Mouse (Mus musculus): ENCODE measurements at regions not wholly inside any gene's neighbourhood (a gene's known extent, or its start where the extent isn't known, plus 50 kb on each side); places are given as distances from the start of the nearest gene placed in this dataset.

DNA sequence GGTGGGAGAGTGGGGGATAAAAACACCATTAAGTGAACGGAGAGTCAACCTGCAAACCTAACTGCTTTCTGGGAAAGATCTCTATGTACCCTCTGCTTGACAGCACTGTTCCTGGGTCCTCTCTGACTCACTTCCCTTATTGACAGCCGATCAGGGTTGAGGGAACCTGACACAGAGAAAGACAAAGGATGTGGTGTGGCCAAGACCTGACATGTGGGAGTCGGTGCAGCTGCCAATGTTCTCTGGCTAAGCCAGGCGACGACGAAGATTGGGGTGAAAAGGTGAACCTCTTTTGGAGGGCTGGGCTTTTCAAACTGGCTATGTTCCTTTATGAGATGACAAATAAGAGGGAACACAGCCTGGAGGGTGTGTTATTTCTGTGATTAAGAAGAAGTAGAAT lies 318.6 kb upstream of the Usp25 start:
- no peak for DNase-seq

DNA sequence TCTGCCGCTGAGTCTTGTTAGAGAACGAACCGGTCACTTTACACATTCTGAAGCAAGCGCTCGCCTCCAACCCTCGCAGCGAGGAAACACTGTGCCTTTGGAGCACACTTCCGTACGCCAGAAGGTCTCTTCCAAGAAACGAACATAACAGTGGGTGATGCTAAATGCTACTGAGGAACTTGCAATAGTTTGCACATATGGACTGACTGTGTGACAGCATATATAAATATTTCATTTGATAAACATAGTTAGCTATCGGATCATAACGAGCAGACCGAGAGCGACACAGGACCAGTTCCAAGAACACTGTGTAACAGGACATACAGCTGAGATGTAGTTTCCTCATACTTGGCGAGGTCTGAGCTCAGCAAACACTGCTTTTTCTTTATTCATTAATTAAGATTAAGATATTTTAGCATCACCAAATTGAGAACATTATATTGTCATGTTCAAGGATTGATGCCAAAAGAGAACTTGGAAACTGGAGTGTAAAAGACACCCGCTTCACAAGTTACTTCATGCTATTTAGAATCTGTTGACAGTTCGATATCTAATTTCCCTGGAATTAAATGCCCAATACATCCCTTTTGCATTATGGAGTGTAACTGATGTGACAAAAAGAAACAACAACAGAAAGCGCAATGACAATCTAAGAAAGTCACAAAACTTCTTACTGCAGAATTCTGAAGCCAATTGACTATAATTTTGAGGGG lies 314.3 kb upstream of the Nrip1 start:
- DNase-seq: no peak

DNA sequence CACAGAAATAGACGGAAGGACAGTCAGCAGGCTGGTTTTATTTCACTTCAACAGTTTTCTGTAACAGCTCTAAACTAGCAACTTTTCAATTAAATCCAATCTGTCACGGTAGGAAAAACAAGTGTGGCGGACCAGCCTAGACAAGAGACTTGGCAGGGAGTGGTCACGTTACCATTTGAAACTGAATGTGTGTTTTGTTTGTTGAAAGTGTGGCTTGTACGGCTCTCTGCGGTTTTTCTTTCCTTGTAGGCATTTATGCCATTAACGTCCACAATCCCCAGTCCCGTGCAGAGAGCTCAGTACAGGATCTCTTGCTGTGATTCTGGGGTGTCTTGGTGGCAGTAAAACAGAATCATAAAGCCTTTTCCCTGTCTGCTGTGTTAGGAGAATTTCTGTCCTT lies 311.9 kb upstream of the Nrip1 start:
- no peak for DNase-seq

DNA sequence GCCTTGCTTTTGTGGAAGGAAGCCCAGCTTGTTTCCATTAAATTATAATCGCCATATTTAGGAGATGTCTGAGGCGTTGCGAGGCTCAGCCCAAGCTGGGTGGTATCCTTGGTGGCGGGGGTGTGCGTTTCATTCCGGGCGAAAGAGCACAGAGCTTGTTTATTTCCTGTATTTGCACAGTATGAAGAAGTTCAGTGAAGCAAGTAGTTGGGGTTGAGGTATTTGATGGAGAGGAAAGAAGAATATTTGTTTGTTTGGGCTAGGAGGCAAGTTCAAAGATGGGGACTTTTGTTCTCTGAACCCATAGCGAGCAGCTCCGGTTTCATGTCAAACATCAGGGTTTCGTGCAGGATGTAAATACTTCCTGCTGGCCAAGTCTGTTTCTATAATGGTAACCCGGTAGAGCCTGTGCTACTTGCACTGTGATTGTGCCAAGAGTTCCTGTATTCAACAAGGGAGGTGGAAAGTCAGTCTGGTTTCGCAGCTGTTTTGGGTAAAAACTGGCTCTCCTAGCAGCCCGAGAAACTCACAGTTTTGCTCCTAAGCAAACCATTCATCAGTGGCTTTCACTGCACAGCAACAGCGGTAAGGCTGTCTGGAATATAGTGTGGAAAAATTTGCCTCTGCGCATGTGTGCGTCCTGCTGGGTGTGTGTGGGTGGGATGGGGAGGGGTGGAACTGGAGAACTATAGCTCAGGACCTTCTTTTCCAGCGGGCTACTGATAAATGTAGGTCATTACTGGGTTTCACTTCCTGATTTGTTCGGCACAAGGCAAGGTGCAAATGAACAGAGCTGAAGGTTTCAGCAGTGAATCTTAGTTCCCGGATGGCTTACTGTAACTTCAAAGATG lies 306.7 kb upstream of the Nrip1 start:
- no peak for DNase-seq

DNA sequence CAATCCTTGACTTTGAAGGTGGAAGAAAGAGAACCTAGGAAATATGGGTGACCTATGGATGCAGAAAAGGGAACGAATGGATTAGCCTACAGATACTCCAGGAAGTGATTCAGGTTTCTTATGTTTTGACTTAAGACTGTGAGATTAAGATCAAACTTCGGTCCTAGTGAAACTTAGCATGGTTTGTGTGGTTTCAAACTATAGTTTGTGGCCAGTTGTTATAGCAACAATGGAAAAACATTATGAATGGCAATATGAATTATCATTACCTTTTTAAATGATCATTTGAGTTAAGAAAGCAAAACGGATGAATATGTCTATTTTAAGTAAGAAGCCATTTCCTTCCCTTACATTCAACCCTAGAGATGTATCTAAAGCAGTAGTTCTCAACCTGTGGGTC lies 305.3 kb upstream of the Nrip1 start:
- DNase-seq: no peak

DNA sequence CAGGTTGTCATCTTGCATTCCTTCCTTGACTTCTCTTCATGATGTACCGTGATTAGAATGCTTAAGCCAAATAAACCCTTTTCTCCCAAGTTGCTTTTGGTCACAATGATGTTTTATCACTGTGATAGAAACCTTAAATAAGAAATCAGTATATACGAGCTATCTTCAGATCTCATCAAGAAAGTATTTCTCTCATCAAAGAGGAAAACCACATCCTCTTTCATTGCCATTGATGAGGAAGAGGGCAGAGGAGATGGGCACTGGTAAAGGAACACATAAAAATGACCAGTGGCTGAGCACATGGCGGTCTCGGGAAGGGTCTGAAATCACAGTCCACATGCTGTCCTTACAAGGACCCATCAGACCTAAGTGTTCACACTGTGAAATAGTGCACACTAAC lies 296.2 kb upstream of the Nrip1 start:
- DNase-seq: no peak

DNA sequence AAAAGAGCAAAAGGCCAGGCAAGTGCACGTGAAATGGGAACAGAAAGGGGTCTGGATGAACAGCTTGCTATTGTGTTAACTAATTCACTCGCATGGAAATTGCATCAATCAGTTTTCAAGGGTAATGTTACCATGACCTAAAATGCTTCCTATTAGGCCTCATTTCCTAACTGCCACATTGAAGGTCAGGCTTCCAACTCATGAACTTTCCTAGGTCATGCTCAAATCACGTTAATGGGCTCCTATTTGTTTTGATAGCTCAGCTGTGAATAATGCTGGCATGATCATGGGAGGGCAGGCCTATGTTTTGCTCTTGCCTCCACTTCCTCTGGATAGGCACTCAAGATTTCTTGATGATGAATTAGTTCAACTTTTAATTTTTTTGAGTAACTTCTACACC lies 293.4 kb upstream of the Nrip1 start:
- no peak for DNase-seq

DNA sequence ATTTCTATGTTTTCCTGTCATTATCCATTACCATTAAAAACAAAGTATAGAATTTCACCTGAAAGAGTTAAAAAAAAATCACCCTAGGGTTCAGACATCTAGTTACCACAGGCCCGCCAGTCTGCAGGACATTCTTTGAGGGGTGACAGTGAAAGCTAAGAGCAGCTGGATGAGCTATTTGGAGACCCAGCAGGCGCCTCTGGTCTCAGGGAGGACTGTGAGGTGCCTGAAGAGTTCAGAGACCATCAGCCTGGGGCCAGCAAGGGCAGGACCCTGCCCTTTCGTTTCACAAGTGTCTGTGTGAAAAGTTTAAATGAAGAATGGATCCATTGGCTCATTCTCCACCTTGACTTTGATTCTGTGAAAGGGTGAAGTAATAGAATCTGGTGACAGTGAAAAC lies 281.5 kb upstream of the Nrip1 start:
- DNase-seq: no peak

DNA sequence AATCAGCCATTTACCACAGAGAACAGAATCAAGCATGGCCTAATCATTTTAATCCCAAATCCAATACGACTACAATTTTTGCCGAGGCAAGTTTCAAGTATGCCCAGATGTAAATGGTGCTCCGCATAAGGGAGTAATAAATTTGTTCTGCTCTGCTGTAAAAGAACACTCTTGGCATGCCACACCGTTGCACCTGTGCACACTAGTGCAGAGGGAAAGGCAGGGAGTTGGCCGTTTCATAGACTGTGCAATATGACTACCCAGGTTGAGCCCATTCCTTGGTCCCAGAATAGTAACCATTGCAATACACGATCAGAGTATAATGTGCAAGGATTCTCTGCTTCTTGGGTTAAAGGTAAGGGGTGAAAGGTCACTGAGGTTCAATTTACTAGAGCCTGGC lies 270.7 kb upstream of the Nrip1 start:
- DNase-seq: no peak

DNA sequence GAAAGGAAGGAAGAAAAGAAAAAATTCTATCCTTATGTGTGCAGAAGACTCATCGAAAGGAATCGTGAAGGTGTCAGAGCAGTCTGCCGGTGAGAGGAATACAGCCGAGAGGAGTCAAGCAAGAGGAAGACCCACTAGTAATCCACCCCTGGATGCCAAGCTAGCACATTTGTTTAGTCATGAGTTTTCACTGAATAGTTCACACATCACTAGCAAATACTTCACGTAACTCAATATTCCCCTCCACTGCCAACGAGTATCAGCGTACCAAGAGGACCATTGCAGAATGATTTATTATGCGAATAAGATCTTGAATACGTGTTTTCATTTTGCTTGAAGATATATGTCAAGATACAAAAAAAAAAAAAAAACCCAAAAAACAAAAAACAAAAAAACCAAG lies 270.2 kb upstream of the Nrip1 start:
- no peak for DNase-seq

DNA sequence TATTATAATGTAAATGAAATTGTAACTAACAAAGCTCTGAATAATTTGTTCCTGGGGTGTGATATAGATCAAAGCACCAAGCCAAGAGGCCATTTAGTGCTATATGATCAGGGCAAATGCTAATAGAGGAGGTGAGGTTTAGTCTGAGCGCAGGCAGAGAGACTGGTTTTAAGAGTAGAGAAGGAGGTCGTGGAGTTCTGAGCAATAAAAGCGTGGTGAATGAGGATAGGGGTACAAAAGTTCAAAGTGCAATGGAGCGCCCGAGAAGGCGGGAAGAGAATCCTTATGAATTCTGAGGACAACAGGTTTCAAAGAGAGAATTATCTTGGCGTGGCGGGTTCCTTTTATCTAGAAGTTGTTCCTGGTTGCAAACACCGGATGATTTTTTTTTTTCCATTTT lies 261.5 kb upstream of the Nrip1 start:
- no peak for DNase-seq

DNA sequence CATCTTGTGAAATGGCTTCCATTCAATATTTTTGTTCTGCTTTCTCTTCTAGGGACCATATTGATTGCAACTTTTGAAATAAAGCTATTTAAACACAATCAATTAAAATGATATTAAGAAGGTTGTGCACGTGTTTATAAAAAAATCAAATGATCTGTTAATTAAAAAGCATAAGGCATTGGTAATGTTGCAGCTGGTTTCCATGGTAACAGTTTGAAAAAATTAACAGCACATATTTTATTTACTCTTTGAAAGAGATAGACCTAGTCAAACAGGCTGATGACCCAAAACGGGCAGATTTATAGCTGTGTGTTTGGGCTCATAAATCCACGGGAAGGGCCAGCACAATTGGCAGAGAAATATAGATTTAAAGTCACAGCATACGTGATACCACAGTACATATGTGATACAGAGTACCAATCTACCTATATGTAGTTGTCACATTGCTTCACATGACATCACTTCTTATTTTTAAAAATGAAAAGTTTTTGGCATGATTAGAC lies 260.6 kb upstream of the Nrip1 start:
- DNase-seq: no peak

DNA sequence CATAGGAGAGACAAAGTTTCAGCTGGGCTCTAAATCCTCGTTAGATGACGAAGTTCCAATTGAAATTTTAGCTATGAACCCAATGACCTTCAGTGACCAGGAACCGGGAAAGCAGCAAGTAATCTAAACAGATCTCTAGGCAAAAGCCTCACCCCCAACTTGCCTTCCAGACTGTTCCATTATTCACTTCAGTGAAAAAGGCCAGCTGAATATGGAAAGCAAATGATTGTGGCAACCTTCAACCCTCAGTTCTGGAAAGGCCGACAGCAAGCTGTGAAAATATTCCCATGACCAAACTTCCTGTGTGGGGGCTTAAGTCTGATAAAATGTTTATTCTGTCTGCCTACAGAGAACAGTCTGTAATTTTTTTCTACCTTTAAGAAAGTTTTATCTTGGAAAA lies 252.5 kb upstream of the Nrip1 start:
- DNase-seq: no peak

DNA sequence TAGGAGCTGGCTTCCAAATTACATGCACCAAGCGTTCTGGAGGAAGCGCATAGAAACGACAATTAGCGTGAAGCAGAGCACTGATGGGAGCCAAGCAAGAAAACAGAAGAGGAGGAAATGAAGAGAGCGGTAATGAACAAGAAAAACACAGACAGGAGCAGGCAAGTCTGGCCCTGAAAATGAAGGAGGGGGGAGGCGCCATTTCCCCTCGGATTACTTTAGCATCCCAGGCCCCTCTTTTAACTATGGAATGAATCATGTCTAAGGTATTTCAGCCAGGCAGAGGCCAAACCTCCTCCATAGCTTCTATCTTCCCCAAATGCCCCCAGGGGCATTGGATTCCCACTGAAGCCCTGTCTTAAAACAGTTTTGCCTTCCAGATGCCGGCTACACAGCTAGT lies 248.1 kb upstream of the Nrip1 start:
- no peak for DNase-seq

DNA sequence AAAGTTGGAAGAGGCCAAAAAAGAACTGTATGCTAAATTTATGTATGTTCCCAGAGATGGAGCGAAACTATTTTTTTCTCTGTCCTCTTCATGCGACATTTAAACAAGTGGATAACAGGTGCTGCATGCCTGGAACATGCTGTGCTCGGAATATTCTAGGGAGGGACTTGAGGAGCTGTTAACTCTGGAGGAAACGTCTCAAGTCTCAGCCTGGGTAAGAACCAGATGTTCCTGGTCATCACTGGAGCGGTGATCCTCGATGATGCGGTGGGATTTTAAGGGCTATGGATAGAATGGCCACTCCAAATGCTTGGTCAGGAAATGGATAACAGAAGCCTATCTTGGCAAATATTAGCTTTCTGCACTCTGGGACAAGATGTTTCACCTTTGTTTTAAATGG lies 244.7 kb upstream of the Nrip1 start:
- DNase-seq: no peak

DNA sequence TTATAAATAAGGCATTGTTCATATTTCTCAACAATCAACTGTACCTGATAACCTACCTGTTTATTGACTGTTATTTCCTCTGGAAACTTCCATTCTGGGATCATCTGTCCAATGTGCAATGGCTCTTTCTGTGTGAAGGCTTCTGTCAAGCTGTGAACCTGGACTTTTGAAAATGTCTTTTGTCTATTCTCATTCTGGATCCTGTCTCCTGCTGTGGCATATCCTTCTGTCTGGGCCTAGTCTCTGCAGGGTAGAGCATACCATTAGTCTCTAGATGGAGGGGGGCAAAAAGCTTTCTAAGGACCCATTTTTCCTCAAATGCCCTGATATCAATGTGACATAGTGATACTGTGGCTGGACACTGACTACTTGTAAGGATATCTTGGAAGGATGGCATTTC lies 237.4 kb upstream of the Nrip1 start:
- DNase-seq: no peak

DNA sequence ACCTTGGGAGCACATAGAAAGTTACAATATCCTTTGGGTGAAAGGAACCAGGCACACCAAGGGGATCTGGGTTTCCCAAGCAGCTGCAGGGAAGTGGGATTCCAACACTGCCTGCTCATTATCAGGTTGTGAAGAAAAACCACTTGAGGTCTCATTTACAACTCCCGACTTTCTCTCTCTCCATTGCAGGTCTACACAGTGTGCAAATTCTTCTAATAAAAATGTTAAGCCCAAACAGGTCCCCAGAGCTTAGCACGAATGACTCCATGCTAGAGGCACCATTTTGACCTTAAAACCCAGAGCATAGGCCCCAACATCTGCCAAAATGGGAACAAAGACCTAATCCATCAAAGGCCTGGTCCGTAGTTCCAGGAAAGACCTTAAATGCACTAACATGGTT lies 231.3 kb upstream of the Nrip1 start:
- DNase-seq: no peak

DNA sequence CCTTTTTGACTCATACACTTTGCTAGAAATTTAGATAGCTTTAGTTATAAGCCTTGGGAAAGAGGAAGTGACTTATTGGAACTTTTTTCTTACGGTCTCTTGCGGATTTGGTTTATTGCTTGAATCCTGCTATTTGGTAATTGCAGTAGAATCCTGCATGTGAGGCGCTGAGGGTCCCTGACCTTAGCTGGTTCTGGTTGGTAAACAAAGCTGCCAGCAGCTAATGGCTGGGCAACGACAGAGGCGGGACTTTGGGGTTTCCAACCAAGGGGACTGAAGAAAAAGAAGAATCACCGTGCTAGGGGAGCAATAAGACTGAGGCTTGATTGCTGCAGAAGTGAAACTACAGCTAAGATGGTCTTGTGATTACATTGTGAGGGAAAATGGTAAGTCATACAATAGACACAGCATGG lies 230.2 kb upstream of the Nrip1 start:
- DNase-seq: no peak

DNA sequence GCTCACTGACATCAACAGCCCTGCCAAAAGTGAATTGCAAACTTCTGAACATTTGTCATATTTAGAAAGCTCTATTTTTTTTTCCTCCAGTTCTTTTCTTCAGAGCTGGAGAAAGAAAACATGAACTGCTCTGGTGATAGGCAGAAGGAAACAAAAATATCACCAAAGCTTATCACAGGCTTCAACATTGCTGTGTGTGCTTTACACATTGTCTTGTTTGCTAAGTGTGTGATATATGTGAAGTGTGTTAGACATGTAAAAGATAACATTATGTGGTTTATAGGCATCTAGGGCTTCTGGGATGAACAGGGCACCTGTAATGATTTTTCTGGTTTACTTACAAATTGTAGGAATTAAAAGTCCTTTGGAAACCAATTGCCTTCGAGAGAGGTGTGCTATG lies 229.8 kb upstream of the Nrip1 start:
- DNase-seq: no peak

DNA sequence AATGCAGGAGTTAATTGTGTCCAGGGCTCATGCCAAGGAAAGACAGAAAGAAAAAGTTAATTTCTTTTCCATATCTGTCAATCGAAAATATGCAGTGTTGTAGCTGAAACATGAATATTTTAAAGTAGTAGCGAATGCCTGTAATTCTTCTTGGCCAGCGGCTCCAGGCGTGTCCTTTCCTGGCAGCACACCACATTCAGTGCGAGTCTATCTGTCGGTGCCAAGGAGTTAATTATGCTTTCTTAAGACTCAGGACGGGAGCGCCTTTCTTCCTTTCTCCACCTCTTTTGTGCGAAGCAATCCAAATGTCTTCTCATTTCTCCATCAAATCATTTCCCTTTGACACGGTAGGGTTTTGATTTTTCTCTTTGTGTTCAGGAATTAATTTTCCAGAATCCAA lies 226.5 kb upstream of the Nrip1 start:
- DNase-seq: no peak

DNA sequence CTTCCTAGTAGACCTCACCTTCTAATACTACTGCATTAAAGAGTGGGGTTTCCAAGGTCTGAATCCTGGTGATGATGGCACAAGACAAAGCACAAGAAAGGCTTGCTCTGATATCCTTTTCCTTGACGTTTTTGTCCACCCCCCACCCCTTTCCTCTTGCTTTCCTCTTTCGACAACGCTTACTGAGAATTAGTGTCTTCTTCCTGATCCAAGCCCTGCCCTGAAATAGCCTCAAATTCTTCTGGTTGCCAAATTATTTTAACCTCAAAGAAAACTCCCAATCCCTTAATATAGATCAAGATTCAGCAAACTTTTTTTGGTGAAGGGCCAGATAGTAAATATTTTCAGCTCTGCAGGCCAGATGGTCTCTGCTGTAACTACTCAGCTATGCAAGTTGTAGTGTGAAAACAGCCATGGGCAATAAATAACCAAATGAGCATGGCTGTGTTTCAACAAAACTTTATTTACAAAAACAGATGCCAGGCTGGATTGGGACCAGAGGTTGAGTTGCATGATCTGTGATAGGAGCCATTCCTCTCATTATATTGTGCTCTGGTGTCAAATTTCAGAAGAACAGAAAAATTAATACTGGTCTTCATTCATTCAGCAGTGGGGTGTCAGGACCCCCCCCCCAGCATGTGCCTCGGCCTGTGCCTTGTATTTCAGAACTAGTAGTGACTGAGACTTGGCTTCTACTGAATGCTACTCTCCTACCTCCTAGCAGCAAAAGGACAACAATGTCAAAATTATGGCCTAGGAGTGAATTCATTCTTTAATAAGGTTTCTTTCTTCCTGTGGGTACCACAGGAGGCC lies 218.5 kb upstream of the Nrip1 start:
- DNase-seq: no peak

DNA sequence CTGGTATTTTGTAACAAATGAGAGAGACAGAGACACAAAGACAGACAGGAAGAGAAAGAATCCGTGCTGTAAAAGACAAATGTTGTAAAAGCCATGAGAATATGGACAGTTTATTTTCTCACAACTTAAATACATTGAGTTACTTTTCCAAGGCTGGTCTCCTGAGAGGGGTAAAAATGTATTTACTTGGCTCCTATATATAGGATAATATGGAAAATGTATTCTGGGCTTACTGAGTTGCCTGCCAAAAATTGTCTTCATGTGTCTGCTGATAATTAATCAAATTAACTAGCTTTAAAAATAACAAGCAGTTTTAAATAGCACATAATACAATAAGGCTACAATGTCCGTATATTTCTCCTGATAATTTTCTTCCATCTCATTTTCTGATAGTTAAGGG lies 216.2 kb upstream of the Nrip1 start:
- no peak for DNase-seq

DNA sequence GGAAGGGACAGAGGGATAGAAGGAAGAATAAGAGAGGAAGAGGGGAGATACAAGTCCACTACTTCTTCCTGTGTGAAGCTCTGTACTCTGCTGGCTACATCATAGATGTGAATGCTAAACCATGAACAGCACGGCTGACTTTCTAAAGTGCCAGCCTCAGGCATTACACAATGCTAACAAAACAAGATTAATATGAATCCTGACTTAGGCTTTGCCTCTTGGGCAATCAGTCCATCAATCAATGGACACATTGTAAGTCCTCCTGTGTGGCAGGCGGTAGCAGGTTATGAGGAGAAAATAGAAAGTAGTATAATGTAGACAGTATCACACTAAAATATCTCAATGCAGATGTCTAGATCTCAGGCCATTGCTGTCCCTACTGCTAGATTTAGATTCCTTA lies 203.6 kb upstream of the Nrip1 start:
- DNase-seq: no peak

DNA sequence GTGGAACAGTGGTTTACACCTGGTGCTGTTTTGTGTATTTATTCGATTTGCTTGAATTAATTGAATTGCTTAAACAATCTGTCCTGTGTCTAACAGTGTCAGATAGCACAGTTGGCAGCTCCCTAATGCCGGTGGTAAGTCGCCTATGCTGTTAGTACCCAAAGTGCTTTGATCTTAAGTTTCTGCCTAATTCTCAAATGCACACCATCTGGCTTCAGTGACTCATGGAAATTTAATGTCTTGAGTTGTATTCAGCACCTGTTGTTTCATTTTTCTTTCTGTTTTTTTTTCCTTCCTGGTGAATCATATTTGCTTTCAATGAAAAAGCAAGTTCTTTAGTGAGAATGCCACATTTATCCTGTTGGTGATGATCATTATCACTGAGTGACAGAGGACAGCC lies 201.7 kb upstream of the Nrip1 start:
- DNase-seq: no peak

Measured in cerebellum, adult 9-10 months (tissue).